Mouse (Mus musculus) lung, adult 2 months (tissue): ENCODE results near the gene Vasn. TPM values are rescaled to one million over a fixed set of nuclear protein-coding genes. Genes with fewer than 3 reads are reported as not detected.

Source experiments
- DNase-seq: peaks from one replicate; pipeline ENCODE4 v3.0.0; 2022
- H3K4me1 ChIP-seq: fragments of 200-500 bp; 2 replicates; pipeline ENCODE4 v1.6.1; 2011; ENCODE audit warnings: low read length; ENCODE audit not compliant: control insufficient read depth, insufficient read depth
- H3K4me3 ChIP-seq: fragments of 200-500 bp; replicated peaks from 2 replicates; pipeline ENCODE3; 2011; ENCODE audit warnings: low read depth, mild to moderate bottlenecking, control low read depth, low read length; ENCODE audit errors: extremely low read depth
- CTCF ChIP-seq: fragments of 200-500 bp; IDR thresholded peaks from 2 replicates; pipeline ENCODE4 v1.5.1; 2011; ENCODE audit warnings: mild to moderate bottlenecking, low read length, control low read depth; ENCODE audit not compliant: insufficient read depth
- POLR2A ChIP-seq: fragments of 200-500 bp; IDR thresholded peaks from 2 replicates; pipeline ENCODE4 v1.6.1; 2011; ENCODE audit warnings: low read depth, mild to moderate bottlenecking, control low read depth, low read length, borderline replicate concordance; ENCODE audit errors: extremely low read depth
- WGBS: fragments of 180-500 bp; shearing (Covaris S2); methylation state at CpG from one replicate; pipeline ENCODE4 v1.1.7; 2018; 5-methylcytosine and 5-hydroxymethylcytosine counted together
- polyA plus RNA-seq: library from polyadenylated mRNA; depleted of rRNA; stranded (reverse); fragments of >200 nt; gene quantifications from 2 replicates; pipeline ENCODE4 v1.2.3, GENCODE M21; 2012

Gene Vasn
- polyA plus RNA-seq, 1 experiment: 86.4 TPM

DNA sequence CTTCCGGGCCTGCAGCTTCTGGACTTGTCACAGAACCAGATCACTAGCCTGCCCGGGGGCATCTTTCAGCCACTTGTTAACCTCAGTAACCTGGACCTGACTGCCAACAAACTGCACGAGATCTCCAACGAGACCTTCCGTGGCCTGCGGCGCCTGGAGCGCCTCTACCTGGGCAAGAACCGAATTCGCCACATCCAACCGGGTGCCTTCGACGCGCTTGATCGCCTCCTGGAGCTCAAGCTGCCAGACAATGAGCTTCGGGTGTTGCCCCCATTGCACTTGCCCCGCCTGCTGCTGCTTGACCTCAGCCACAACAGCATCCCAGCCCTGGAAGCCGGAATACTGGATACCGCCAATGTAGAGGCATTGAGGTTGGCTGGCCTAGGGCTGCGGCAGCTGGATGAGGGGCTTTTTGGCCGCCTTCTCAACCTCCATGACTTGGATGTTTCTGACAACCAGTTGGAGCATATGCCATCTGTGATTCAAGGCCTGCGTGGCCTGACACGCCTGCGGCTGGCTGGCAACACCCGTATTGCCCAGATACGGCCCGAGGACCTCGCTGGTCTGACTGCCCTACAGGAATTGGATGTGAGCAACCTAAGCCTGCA is 8.8 kb downstream of the Vasn start:
- peaks cover 22% of the 10 kb centered on the region for H3K4me1 ChIP-seq
- 88% methylated on average over 28 of the region's 28 CpGs for WGBS
- no peak for DNase-seq
- H3K4me3 ChIP-seq: no peak overlapping the region
- TF ChIP-seq CTCF: no peak
- no peak for TF ChIP-seq POLR2A

DNA sequence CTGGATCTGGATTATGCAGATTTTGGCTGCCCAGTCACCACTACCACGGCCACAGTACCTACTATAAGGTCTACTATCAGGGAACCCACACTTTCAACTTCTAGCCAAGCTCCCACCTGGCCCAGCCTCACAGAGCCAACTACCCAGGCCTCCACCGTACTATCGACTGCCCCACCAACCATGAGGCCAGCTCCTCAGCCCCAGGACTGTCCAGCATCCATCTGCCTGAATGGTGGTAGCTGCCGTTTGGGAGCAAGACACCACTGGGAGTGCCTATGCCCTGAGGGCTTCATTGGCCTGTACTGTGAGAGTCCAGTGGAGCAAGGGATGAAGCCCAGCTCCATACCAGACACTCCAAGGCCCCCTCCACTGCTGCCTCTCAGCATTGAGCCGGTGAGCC is 9.5 kb downstream of the Vasn start:
- WGBS: 81% methylated on average over 5 of the region's 5 CpGs
- peaks cover 17% of the 10 kb centered on the region for H3K4me1 ChIP-seq

DNA sequence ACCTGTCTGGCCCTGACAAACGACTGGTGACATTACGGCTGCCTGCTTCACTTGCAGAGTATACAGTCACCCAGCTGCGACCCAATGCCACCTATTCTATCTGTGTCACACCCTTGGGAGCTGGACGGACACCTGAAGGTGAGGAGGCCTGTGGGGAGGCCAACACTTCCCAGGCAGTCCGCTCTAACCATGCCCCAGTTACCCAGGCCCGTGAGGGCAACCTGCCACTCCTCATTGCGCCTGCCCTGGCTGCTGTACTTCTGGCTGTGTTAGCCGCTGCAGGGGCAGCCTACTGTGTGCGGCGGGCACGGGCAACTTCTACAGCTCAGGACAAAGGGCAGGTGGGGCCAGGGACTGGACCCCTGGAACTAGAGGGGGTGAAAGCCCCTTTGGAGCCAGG is 10.0 kb downstream of the Vasn start:
- H3K4me3 ChIP-seq: no peak overlapping the region
- 83% methylated on average over 11 of the region's 11 CpGs for WGBS
- TF ChIP-seq CTCF (no peak), POLR2A (no peak)
- no peak for DNase-seq
- H3K4me1 ChIP-seq: peaks cover 13% of the 10 kb centered on the region

More for the DNA sequence above, 9.5 kb downstream of the Vasn start:
- no peak for DNase-seq
- TF ChIP-seq POLR2A (no peak), CTCF (no peak)
- H3K4me3 ChIP-seq: no peak overlapping the region

DNA sequence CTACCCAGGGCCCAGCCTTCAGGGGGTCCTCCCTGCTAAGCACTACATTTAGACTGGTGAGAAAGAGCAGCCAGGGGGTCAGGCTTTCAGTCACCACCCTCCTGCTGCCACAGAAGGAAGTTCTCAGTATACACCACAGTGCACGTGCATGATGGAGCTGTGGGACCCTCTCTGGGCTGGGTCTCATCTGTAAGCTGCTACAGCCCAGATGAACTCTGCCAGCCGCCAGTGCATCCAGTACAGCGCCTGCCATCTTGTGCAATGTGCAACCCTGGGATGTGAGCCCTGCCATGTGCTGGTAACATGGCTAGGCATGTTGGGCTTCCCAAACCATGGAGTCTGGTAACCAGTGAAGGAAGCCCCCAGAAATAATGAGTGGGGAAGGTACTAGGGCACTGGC is 10.4 kb downstream of the Vasn start:
- DNase-seq: no peak
- Histone ChIP-seq H3K4me1 (peaks cover 12% of the 10 kb centered on the region), H3K4me3 (no peak overlapping the region)
- 88% methylated on average over 3 of the region's 3 CpGs for WGBS
- TF ChIP-seq CTCF: no peak
- TF ChIP-seq POLR2A: no peak

DNA sequence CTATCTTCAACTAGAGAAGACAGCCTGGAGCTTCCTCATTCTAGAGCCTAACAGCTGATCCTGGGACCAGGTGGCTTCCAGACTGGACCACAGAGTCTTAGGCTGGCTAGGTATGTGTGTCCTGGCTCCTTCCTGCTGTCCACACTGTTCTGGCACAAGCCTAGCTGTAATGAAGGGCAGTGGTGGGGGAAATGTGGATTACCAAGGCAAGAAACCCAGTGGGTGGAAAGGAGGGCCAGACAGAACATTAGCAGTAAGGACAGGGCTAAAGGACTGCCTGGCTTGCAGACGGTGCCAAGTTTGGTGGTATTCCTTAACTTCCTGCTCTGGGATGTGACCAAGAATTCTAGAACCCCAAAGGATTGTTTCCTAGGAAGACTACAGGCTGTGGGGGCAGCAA is 11.3 kb downstream of the Vasn start:
- DNase-seq: no peak
- TF ChIP-seq CTCF: no peak
- WGBS: 56% methylated on average over 1 of the region's 1 CpGs
- Histone ChIP-seq H3K4me3 (no peak overlapping the region), H3K4me1 (peaks cover 12% of the 10 kb centered on the region)

DNA sequence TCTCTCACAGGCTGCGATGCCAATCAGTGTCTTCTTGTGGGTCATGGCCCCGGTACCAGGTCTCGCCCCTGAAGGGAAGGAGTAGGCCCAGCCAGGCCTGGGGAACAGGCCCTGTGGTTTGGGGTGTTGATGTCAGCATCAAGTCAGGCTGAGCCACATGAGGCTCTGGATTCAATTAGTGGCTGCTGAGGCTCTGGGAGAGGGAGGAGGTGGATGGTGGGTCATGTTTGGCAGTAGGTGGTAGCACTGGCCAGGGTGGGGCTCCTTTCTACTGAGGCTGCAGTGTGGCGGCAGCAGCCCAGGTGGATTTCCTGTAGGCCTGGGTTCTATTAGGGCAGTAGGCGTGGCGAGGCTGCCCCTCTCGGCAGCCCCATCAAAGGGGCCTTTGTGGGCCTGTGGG is 11.9 kb downstream of the Vasn start:
- TF ChIP-seq POLR2A (no peak), CTCF (no peak)
- 72% methylated on average over 7 of the region's 7 CpGs for WGBS
- Histone ChIP-seq H3K4me1 (peaks cover 12% of the 10 kb centered on the region), H3K4me3 (no peak overlapping the region)
- no peak for DNase-seq

DNA sequence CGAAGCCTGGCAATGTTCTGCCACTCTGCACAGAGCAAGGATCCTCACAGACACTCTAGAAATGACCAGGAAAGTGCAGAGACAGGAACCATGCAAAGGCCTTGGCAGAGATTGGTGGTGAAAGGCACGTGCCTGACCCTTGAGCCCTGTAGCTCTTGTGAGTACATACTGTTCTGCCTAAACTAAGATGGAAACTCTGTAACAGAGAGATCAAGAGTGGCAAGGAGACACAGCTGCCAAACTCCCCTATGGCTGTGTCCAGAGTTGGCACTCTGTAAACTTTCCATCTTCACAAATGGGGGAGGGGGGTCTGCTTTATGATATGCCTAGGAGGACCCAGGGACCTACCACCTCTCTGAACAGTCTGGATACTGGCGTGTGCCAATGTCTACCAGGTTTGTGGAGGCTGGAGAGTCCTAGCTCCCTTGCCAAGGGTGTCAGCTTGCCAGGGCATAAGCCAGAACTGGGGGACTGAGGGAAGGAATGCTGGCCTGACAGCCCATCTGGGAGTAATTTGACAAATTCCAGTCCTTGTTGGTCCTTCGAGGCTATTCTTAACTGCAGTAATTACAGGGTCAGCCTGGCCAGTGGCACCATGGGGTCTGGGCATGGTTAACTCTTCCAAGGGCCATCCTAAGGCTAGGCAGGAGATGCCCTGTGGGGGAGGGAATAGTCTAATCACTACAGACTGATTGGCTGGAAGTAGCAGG is 13.1 kb downstream of the Vasn start:
- no peak for DNase-seq
- TF ChIP-seq POLR2A (no peak), CTCF (no peak)
- no peak overlapping the region for H3K4me3 ChIP-seq
- H3K4me1 ChIP-seq: peaks cover 4% of the 10 kb centered on the region
- 56% methylated on average over 4 of the region's 4 CpGs for WGBS

DNA sequence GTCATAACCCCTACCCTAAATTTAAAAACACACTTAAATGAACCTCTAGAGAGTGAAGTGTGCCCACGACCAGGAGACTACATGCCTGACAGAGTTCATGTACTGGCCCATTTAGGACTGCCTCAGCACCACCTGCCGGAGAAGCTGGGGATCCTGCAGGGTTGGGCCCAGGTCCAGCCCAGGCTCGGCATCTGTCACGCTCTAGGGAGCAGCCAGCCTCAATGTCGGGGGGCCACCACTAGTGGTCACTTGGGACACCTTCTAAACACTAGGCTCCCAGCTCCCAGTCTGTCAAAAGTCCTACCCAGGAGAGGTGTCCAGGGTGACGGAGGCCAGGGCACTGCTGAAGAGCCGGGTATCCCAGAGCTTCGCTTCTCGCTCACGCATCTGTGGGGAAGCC is 15.0 kb downstream of the Vasn start:
- Histone ChIP-seq H3K4me3 (no peak overlapping the region), H3K4me1 (peaks cover 4% of the 10 kb centered on the region; the same call in 1 of the 2 replicates)
- 78% methylated on average over 10 of the region's 10 CpGs for WGBS
- no peak for DNase-seq
- TF ChIP-seq CTCF: peak; percentile 15; the same call in 1 of the 2 replicates
- TF ChIP-seq POLR2A: no peak

DNA sequence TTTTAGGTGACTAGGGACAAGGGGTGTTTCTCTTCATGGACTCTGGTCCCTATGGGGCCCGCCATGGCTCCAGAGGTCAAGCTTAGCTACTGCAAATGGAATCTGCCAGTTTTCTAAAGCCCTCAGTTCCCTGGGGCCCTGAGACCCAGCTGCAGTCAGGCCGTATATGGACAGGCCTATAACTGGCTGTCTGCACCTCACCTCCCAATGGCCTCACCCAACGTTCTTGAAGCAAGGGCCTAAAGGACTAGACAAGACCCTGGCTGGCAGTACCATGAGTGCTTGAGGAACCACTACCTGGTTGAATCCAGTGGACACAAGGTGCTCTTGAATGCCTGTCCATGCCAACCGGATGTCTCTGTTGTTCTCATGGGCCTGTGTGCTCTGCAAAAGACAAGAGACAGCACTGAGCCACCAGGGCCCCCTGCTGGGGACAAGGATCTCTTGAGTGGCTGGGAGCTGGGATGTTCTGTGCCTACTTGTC is 15.6 kb downstream of the Vasn start:
- TF ChIP-seq POLR2A (no peak), CTCF (peak; percentile 53)
- Histone ChIP-seq H3K4me1 (peaks cover 4% of the 10 kb centered on the region; the same call in 1 of the 2 replicates), H3K4me3 (no peak overlapping the region)
- WGBS: 61% methylated on average over 4 of the region's 4 CpGs
- DNase-seq: peak; percentile 37
